Mouse (Mus musculus) kidney, postnatal 10 days (tissue): ENCODE results near the gene Tdpoz1.
"Not testable (repeated sequence)": the region's sequence is repeated elsewhere in the genome, so short reads cannot be mapped to it uniquely, and the experiment has no call there.

ENCODE experiments used
- DNase-seq: peaks from one replicate; pipeline ENCODE4 v3.0.0; 2021; ENCODE audit warnings: mixed read lengths

The Tdpoz1 gene

DNA sequence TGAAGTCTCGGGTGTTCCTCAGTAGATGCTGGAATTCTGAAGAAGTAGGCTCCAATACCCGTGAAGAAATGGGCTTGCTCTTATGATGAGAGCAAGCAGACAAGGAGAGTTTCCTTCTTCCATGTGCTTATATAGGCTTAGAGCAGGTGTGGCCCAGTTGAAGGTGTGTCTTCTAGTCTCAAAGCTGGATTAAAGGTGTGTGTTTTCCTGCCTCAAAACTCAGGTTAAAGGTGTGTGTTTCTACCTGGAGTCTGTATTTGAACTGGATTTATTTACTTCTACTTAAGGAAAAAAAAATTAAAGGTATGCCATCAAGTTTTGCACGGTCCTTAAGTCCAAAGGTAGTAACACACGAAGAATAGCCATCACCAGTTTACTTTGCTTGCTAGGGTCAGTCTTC is at the start of gene Tdpoz1:
Gene Tdpoz1 (minus strand): TSS at position 101 of the 400 bp plus-strand sequence.
- not testable (repeated sequence) for DNase-seq

DNA sequence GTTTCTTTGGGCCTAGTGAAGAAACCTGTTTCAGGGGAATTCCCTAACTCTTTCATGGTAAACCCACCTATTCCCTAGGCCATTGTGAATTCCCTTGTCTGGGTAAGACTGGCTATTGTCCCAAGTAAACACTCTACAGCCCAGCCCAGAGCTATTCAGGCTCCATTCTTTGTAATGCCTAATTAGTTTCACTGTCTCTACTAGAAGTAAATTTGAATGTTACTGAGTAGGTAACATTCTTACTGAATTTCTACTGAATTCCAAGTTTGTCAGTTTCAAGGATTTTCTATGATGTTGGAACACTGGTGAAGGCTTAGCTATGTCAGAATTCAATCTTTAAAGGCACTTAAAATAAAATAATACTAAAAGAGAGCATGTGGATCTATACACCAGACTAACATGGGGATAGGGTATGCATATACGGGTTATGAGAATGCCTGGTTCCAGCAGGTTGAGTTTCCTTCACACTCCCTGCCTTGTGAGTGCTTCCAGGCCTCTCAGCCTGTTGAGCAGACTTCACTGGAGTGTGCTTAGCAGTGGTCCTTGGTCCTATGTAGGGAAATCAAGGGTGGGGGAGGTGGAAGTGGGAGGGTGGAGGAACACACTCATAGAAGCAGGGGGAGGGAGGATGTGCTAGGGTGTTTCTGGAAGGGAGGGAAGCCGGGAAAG is 33.0 kb upstream of the Tdpoz1 start:
- not testable (repeated sequence) for DNase-seq

DNA sequence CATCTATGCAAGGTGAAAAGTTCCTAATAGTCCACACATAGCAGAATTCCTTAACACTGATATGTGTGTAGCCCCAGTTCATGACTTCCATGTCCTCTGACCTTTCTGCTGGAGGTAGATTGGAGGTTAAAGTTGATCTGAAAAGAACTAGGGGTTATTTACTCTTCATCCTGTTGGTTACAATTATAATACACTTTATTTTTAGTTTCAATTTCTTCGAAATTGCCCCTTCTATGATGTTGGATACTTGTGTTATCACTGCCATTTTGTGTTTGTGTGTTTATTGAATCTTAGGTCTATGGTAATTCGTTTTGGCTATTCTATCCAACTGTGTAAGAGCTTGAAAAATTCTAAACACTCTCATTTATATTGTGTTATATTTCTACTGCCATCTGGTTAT is 16.9 kb upstream of the Tdpoz1 start, which contains the start of gene Gm37596:
Gene Gm37596 (minus strand): TSS at position 101 of the 400 bp plus-strand sequence.
- DNase-seq: not testable (repeated sequence)

DNA sequence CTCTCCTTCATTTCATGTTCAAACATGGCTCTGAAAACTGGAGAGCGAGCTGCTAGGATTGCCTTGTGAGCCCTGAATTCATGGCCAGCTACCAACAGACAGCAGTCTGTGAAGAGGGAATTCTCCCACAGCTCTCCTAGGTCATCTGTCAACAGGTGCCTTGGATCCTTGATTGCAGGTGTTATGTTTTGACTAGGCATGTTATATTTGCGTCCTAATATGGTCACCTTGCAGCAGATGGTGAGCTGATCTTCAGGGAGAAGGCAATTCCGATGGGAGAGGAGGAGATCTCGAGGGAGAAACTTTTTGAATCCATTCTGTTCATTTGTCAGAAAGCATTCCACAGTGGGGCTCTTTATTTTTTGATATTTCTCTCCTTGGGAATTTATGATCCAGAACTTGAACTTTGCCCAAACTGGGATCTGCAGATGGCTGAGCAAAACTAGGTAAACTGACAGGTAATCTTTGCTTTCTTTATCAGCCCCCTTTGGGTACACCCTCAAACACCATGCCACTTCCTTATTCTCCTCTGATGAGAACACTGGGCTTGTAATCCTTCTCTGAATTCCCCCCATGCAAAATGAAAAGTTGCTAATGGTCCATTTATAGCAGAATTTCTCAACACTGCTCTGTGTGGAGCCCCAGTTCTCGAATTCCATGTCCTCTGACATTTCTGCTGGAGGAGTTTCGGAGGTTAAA is 5.2 kb downstream of the Tdpoz1 start:
- DNase-seq: not testable (repeated sequence)

DNA sequence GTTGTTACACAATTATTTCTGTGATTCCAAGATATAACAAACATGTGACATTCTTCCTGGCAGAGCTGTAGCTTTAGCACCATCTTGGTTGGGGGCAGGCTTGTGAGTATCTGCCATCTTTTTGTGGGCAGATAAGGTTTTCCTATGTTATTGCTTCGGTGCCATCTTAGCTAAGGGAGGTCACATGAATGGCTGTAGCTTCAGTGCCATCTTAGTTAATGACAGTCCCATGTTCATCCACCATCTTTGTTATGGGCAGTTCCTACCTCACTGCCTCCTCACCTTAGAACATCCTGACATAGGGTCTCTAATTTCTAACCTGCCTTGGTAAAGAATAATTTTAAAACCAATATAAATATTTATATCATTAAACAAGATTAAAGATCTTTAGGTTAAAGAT is 21.9 kb downstream of the Tdpoz1 start:
- DNase-seq: no peak

DNA sequence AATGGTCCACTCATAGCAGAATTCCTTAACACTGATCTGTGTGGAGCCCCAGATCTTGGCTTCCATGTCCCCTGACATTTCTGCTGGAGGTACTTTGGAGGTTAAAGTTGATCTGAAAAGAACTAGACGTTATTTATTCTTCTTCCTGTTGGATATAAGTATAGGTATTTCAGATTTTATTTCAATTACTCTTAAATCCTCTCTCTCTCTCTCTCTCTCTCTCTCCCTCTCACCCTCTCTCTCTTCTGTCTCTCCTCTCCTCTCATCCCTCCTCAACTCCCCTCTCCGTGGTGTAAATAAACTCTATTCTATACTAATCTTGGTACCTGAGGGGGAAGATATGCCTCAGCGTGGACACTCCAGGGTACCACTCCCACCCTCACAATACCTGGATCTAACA is 23.5 kb downstream of the Tdpoz1 start, which contains the start of gene Tdpoz2:
Gene Tdpoz2 (minus strand): TSS at position 101 of the 400 bp plus-strand sequence.
- no peak for DNase-seq

DNA sequence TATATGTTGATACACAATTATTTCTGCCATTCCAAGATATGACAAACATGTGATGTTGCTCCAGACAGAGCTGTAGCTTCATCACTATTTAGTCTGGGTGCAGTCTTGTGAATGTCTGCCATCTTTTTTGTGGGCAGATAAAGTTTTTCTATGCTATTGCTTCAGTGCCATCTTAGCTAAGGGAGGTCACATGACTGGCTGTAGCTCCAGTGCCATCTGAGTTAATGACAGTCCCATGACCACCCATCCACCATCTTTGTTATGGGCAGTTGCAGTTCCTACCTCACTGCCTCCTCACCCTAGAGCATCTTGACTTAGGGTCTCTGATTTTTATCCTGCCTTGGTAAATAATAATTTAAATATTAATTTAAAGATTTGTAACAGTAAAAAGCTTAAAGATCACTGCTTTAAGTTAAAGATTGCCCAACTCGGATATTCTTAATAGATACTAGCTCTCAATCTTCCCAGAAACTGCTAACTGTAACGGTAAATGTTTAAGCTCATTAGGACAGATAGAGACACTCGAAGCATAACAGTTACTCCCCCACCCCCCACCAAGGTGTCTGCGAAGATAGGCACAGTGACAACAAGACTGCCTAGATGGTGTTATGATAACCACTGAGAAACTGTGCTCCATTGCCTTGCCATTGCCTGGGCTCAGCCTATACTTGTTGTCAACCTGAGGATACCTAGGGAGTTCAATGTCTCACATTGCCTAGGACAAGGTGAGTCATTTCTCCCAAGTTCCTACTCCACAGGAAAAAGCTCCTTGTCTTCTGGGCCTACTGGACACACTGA is 45.0 kb downstream of the Tdpoz1 start:
- not testable (repeated sequence) for DNase-seq
